Mouse (Mus musculus) myocyte (in vitro differentiated cells): Measurements from ENCODE around the gene Ubtd1.

Source experiments
- CEBPB ChIP-seq: IDR thresholded peaks from 2 replicates; pipeline ENCODE4 v1.6.1; 2011; ENCODE audit warnings: mild to moderate bottlenecking, moderate library complexity; ENCODE audit not compliant: poor library complexity, insufficient read depth, severe bottlenecking
- E2F4 ChIP-seq: IDR thresholded peaks from one replicate; pipeline ENCODE4 v1.6.1; 2011; ENCODE audit warnings: mild to moderate bottlenecking, control low read depth, moderate library complexity; ENCODE audit not compliant: insufficient read depth
- MAX ChIP-seq: IDR thresholded peaks from one replicate; pipeline ENCODE4 v1.6.1; 2011; ENCODE audit warnings: low read depth, mild to moderate bottlenecking, control low read depth
- MYOD1 ChIP-seq, 3 experiments: IDR thresholded peaks; one replicate each; pipeline ENCODE4 v1.6.1; 2011; ENCODE audit warnings: control low read depth in 2 of 3, low read depth in 2 of 3, mild to moderate bottlenecking in 2 of 3, moderate library complexity in 1 of 3; ENCODE audit not compliant: insufficient read length in 2 of 3, control insufficient read depth in 1 of 3
- MYOG ChIP-seq, 3 experiments: IDR thresholded peaks; one replicate each; pipeline ENCODE4 v1.6.1; 2011; ENCODE audit warnings: control low read depth in 2 of 3, low read depth in 2 of 3, mild to moderate bottlenecking in 2 of 3; ENCODE audit not compliant: insufficient read length in 2 of 3, control insufficient read depth in 1 of 3, insufficient read depth in 1 of 3
- POLR2A ChIP-seq: IDR thresholded peaks from one replicate; pipeline ENCODE4 v1.6.1; 2011; ENCODE audit warnings: low read depth, mild to moderate bottlenecking, control low read depth, moderate library complexity; ENCODE audit not compliant: insufficient read length
- POLR2AphosphoS2 ChIP-seq: IDR thresholded peaks from one replicate; pipeline ENCODE4 v1.6.1; 2011; ENCODE audit warnings: low read depth, control low read depth; ENCODE audit not compliant: insufficient read length
- REST ChIP-seq: IDR thresholded peaks from one replicate; pipeline ENCODE4 v1.6.1; 2011; ENCODE audit warnings: mild to moderate bottlenecking, control low read depth, moderate library complexity; ENCODE audit not compliant: insufficient read depth, insufficient read length
- SRF ChIP-seq: IDR thresholded peaks from one replicate; pipeline ENCODE4 v1.6.1; 2011; ENCODE audit warnings: low read depth; ENCODE audit not compliant: control insufficient read depth, insufficient read length
- TCF12 ChIP-seq: IDR thresholded peaks from one replicate; pipeline ENCODE4 v1.6.1; 2011; ENCODE audit warnings: mild to moderate bottlenecking, control low read depth; ENCODE audit not compliant: poor library complexity, insufficient read depth, severe bottlenecking
- TCF3 ChIP-seq: IDR thresholded peaks from one replicate; pipeline ENCODE4 v1.6.1; 2011; ENCODE audit warnings: low read depth, control low read depth; ENCODE audit not compliant: insufficient read length
- USF1 ChIP-seq: IDR thresholded peaks from one replicate; pipeline ENCODE4 v1.6.1; 2011; ENCODE audit warnings: low read depth, mild to moderate bottlenecking, control low read depth, moderate library complexity

- TF ChIP-seq TCF12 (no peak), TCF3 (no peak), POLR2A (peak; percentile 11), USF1 (no peak), POLR2AphosphoS2 (no peak), CEBPB (no peak), MYOG (IDR thresholded peaks at IDR 0.05; ENCODE audit: control insufficient read depth in 1 of 3, insufficient read depth in 1 of 3, insufficient read length in 2 of 3, low read depth in 2 of 3) (no peak), MYOD1 (IDR thresholded peaks at IDR 0.05; ENCODE audit: control insufficient read depth in 1 of 3, insufficient read length in 2 of 3, low read depth in 2 of 3) (peak in 1 of 3 experiments; percentile 35), MAX (no peak), E2F4 (no peak), SRF (no peak), REST (no peak)
Observed at GRCm38 (mm10) chr19:42001253-42001980, 19.9 kb downstream of the Ubtd1 start.
